Mouse (Mus musculus): ENCODE data around the gene Slc23a4.
A peak's percentile ranks its signal among the peaks of the same experiment; 100 is the strongest.

Gene Slc23a4

GRCm38 (mm10) chr6:34910371-34911219 lies 77.6 kb downstream of the Slc23a4 start, which contains the start of gene Wdr91:
TSS of gene Wdr91 (minus strand) at chr6:34910876.
- DNase-seq (ENCODE audit: low read depth), result peak; percentile 98

GRCm38 (mm10) chr6:34909631-34910345 lies 78.4 kb downstream of the Slc23a4 start:
- DNase-seq (ENCODE audit: low read depth), result no peak

DNA sequence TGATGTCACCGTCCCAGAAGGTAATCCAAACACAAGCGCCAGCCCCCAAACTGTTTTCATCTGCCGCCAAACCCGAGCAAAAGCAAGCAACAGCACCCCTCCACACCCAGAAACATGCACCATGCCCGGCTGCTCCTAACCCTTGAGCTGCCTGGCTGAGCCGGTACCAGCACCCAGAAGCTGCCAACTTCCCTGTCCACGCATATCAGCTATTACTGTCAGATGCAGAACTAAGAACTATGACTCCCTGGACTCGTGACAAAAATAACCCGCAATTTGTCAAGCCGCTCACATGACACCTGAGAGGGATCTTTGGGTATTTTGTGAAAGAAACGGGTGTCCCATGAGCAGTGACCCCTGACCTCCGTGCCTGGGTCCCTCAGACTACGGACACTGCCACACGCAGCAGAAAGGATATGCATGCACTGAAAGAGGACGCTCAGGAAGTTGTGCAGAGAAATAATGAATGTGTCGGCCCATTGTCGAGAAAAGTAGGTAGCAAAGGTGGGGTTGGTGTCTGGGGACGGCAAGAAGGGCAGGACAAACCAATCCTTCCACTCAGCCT lies 80.4 kb downstream of the Slc23a4 start:
- no peak for DNase-seq (ENCODE audit: low read depth)

GRCm38 (mm10) chr6:34907121-34907614 lies 81.0 kb downstream of the Slc23a4 start:
- DNase-seq (ENCODE audit: low read depth), result no peak

DNA sequence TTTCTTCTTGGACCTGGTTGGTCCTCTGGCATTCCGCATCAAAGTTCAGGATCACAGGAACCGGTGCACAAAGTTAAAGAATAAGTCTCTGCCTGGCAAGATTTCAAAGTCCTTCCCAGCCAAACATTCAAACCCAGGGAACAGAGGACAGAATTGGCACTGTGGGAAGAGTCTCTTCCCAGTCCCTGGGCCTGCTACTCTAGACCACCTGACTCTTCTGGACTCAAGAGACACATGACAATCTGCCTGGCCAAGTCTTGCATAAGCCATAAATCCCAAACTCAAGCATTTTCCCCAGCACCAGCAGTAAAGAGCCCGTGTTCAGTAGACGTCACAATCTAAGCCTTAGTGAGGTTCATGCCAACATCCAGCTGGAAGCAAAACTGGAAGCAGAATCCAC lies 81.5 kb downstream of the Slc23a4 start:
- DNase-seq (ENCODE audit: low read depth), result no peak

- DNase-seq (ENCODE audit: low read depth), result no peak
Measured at GRCm38 (mm10) chr6:34906125-34906524, 82.1 kb downstream of the Slc23a4 start.

- DNase-seq (ENCODE audit: low read depth), result no peak
Measured at GRCm38 (mm10) chr6:34904361-34904760, 83.8 kb downstream of the Slc23a4 start.

- no peak for DNase-seq (ENCODE audit: low read depth)
Measured at GRCm38 (mm10) chr6:34903851-34904250, 84.4 kb downstream of the Slc23a4 start.

DNA sequence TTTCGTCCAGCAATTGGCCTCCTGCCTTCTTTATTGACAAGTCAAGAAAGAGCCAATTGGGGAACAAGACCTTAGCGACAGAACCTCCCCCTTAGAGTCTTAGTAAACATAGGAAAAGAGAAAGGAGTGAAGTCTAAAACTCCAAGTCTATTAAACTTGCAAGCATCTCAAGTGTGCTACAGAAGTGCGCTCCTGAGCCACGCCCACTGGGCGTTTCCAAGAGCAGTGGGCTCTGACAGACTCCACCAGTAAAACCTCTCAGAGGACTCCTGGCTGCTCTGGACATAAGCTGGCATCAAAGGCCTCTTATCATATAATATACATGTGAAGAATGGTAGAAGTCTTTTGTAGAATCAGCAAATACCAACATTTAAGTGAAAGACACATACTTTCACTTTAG lies 84.8 kb downstream of the Slc23a4 start:
- no peak for DNase-seq (ENCODE audit: low read depth)

- DNase-seq (ENCODE audit: low read depth), result no peak
Measured at GRCm38 (mm10) chr6:34902578-34902977, 85.6 kb downstream of the Slc23a4 start.

DNA sequence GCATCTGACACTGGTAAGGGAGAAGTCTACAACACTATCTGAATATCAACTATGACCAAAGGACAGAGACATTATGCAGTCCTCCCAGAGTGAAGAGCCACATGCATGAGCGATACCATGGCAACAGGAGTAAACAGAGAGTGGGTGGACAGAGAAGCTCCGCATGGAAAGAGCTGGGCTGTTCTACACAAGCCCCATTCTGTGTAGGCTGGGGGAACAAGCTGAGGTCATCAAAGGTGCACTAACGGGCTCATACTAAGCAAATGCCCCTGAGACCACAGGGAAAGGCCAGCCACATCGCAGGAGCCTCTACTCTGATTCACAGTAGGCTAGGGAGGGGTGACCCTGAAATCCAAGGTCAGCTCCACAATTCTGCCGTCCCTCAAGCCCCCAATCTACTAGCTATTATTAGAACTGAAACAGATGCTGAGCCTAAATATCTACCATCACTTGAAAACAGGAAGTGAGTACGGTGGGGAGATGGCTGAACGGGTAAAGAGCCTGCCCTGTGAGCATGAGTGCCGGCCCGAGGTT lies 86.2 kb downstream of the Slc23a4 start:
- DNase-seq (ENCODE audit: low read depth), result no peak

- no peak for DNase-seq (ENCODE audit: low read depth)
Measured at GRCm38 (mm10) chr6:34900990-34901389, 87.2 kb downstream of the Slc23a4 start.

- DNase-seq (ENCODE audit: low read depth), result no peak
Measured at GRCm38 (mm10) chr6:34899127-34899526, 89.1 kb downstream of the Slc23a4 start.

GRCm38 (mm10) chr6:34896168-34896780 lies 91.9 kb downstream of the Slc23a4 start:
- DNase-seq (ENCODE audit: low read depth), result no peak

DNA sequence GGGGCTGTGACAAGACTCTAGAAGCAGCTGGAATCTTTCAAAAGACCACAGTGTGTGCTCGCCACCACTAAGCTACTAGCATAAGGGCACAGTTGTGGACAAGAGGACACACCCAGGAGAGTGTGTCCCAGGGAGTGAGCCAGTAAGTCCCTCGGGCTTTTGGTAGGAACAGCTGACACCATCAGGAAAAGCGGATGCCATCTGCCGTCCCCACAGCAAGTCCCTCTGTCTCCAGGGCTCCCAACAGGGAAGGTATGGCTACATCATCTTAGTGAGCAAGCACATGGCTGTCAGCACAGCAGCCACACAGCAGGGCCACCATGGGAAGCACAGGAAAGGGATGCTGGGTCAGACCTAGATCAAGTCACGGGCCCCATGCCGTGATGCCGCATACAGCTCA lies 92.6 kb downstream of the Slc23a4 start:
- DNase-seq (ENCODE audit: low read depth), result no peak

Measured in naive thymus-derived CD4-positive, alpha-beta T cell, adult 2 months (primary cell).